Mouse (Mus musculus) spleen, postnatal 10 days (tissue): ENCODE results near the gene Ccnl2.

ENCODE experiments used
- DNase-seq, 2 experiments: peaks; one replicate each; pipeline ENCODE4 v3.0.0; 2021 to 2022; ENCODE audit warnings: low spot score in 2 of 2

Ccnl2 gene

DNA sequence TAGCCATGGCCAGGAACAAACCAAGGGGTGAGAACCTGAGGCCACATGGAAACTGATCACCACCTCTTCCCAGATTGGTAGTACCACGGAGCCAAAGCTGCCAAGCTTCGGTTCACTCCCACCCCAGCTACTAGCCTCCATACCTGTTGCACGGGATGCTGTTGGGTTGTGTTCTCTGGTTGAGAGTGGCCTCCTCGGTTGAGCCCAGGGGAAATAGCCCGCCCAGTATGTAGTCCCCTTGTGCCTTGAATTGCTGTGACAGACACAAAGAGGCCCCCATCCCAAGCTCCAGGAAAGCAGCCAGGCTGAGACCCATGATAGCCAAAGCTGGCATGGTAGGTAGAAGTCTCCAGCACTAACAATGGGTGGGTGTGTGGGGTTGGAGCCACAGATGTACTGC, 50.7 kb downstream of the Ccnl2 start, which contains the start of gene Tas1r3:
Gene Tas1r3 (minus strand): TSS at position 362 of the 400 bp plus-strand sequence.
- DNase-seq: peak in 1 of 2 experiments; percentile 9

DNA sequence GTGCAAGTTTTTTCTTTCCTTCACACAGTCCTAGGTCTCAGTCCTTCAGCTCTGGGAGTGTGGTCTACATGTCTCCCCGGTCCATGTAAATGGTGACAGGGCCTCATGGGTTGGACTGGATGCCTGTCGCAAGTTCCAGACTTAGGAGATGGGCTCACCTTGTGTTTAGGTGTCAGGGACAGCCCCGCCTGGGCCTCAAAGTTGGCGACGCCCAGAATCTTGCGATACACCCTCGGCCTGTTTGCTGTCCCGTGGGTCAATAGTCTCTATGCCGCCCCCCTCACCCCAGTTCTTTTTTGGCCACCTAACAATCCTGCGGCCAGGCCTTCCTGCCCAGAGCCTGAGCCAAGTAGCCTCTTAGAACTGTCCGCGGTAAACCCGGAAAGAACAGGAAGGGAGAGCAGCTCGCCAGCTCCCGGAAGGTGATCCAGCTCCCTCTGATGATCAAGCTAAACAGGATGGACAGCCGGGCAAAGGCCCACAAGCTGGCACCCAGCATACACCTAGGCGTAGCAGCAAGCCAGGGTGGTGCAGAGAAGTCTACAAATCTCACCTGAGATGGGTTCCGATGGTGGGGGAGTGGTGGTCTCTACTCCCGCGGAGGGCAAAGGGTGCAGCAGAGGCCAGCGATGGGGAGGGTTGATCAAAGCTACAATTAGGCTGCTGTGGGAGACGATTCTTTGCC, 56.5 kb downstream of the Ccnl2 start:
- DNase-seq: peak in 1 of 2 experiments; percentile 51

DNA sequence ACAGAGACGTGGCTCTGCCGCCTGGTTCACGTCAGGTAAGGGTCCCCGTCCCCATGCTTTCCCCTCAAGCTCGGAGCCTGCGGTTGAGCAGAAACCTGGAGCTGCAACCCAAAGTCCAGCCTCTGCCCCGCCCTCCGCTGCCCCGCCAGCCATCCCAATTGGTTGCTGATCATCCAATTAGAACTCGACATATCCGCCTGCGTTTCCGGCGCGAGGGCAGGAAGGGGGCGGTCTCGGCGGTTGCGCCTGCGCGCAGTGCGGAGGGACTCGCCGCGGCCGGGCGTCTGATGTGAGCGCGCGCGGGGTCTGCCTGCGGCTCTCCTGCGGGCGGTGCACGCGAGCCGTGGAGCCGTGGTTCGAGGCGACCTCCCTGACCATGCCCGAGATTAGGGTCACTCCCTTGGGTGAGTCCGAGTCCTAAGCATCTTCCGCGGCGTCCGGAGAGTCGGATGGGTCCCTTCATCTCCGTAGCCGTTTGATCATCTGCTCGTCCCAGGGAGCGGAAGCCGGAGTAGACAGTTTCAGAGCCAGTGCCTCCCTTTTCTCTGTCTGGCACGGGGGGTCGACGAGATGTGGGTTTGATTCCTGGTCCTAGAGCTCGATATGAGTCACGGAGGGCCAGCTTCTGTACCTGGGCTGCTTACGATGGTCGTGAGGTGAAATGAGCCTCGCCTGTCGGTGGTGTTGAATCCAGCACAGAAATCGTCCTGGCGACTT, 57.2 kb downstream of the Ccnl2 start, which contains the start of the genes Cptp and Ints11:
Gene Cptp (minus strand): TSS at position 124 of the 717 bp plus-strand sequence.
Gene Ints11 (plus strand): TSS at position 230 of the 717 bp plus-strand sequence.
- peak; percentile 92 to 97 for DNase-seq

DNA sequence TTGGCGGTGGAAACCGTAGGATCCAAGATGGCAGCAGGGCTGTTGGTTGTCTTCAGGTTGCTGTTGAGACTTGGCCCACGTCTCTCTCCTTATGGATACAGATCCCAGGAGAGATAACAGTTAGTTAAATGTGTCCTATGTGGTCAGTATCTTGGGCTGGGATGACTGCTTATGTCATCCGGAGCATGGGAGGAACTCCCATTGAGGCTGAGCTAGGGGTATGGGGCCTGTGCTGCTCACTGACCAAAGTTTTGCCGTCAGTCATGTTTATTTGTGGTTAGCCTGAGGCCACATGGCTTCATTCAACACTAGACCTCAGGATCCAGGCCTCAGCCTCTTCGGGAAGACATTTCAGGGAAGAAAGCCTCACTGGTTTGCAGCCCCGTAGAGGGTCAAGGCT, 59.1 kb downstream of the Ccnl2 start:
- peak in 1 of 2 experiments; percentile 10 for DNase-seq
